Mouse (Mus musculus) cerebellum, postnatal 4 days (tissue): ENCODE measurements around the gene Vezf1.
"Not testable (repeated sequence)": the region's sequence is repeated elsewhere in the genome, so short reads cannot be mapped to it uniquely, and the experiment has no call there.

Experiments used
- DNase-seq, 2 experiments: peaks; one replicate each; pipeline ENCODE4 v3.0.0; 2022; ENCODE audit warnings: low spot score in 2 of 2, mixed read lengths in 1 of 2

The Vezf1 gene

DNA sequence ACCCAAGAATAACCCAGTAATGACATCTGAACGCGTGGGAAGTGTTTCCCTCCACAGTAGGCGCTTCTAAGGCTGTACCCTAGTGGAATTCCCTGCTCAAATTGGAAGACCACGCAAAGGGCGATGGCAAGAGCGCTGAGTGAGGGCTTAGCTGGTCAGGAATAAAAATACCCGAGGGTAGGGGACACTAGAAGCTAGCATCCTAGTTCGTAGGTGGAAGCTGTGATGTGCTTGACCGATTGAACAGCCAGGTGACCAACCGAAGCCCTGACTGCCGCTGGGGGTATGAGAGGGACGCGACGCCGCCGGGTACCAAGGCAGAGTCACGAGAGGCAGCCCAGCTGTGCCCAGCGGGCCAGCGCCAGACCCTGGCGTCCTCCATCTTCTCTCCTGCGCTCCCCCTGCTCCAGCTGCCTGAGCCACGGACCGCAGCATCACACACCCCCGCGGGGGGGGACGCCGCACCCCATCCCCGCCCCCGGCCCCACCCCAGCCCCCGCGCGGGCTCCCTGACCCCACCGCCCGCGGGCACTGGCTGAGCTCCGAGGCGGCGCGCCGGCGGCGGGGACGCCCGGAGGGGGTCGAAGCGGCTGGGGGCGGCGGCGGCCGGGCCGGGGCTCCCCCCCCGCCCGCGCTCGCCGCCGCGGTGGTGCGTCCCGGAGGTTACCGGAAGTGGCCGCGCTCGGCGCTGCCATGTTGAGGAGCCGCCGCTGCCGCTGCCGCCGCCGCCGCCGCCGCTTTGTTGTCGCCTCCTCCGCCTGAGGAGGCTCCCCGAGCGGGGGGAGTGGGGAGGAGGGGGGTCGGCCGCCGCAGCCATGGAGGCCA is at the start of gene Vezf1:
TSS of gene Vezf1 (plus strand) at position 694 of the 825 bp plus-strand sequence.
- peak; percentile 53 to 80 for DNase-seq

GRCm38 (mm10) chr11:88023933-88024332 is 44.1 kb upstream of the Vezf1 start:
- no peak for DNase-seq

GRCm38 (mm10) chr11:88027391-88028035 is 40.6 kb upstream of the Vezf1 start:
- DNase-seq, result no peak

DNA sequence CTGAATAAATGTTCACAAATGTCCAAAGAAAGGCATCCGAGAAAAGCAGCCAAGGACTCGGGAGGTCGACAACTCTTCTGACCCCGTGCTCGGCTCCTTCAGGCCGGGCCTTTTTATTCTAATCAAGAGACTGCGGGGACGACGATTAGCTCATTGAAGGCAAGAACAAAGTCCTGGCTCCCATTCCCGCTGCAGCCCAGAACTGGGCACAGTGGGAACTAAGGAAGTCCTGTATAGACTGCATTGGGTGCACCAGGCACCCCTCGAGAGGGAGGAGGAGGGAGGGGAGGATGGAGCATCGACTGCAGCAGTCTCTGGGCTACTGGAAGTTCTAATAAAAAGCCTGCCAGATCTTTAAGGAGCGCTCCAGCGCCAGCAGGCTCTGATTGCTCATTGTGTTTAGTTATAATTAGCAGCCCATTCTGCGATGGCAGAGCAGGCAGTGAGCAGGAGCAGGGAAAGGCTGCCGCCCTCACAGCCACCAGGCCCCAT is 39.8 kb upstream of the Vezf1 start:
- DNase-seq, result no peak

DNA sequence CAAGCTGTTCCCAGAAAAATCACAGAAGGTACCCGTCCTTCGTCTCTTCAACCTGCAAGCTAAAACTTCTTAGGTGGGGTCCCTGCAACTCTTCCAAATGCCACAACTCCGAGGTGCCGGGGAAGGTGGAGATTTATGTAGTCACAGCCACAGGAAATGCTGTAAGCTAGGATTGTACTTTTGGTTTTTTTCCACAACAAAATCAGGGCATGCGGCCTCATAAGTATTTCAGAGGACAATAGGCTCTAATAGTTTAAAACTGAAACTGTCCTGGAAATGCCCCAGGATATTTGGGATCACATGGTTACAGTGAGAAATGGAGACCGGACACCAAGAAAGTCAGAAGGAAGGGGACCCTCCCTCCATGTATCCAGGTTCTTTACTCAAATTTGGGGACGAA is 37.9 kb upstream of the Vezf1 start:
- DNase-seq, result no peak

DNA sequence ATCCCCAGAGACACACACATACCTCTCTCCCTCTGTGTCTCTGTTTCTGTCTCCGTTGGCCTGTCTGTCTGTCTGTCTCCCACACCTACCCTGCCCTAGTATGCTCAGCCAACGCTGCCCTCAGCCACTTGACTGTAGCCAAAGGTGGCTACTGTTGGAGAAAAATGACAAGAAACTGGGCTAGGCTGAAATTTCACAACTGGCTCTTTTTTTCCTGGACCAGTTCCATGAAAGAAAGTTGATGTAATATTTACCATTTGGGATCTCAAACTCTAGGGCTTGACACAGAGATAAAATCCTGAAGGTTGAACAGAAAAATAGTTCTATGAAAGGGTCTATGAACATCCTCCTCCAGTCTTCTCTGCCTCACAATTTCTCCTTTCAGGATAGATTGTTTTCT is 37.2 kb upstream of the Vezf1 start:
- DNase-seq, result no peak

DNA sequence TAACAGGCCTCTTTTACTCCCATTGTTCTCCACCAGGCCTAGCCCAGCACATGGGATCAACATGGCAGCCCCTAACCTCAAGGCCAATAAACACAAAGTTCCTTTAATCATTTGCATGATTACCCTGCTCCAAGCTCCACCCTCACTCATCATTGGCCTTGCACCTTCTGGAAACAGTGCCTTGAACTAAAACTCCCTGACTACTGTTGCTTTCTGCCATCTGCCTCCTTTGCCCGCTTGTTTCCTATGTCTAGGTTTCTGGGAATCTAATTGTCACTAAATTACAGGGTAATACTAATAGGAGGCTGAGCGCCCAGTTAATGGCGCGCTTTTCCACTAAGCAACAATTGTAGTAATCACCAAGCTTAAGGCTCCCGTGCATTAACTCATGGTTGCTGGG is 36.3 kb upstream of the Vezf1 start:
- no peak for DNase-seq

DNA sequence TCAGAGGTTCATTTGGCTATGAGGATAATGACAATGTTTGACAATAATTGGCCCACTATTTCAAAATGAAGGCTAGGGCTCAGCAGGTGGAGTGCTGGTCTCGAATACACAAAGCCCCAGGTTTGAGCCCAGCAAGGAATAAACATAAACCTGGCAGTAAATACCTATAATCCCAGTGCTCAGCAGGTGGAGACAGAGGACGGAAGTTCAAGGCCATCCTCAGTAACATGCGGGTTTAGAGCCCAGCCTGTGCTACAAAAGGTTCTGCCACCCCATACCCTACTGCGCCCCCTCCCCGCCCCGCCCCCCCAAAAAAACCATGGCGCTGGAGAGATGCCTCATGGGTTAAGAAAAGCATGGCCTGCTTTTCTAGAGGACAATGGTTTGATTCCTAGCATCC is 32.1 kb upstream of the Vezf1 start:
- DNase-seq, result no peak

DNA sequence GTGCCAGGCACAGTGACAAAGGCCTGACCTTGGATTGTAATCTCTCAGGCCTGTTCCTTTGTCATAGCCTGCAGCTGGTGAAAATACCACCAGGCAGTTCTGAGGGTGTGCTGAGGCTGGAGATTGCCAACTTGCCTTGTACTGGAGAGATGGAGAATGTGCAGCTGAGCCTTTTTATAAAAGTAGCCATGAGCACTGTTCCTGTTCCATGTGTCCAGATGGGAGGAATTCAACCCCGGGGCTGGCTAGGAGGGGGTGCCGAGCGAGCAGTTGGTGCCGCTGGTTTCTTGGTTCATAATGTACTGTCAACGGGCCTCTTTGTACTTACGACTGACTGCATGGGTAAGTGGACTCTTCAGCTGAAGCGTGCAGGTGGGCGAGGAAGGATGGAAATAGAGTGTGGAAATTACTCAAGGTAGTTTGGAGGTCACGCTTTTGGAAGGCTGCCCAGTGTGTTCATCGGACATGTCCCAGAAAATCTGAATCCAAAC is 31.3 kb upstream of the Vezf1 start:
- DNase-seq, result no peak

- DNase-seq, result no peak
These were observed 30.7 kb upstream of the Vezf1 start for GRCm38 (mm10) chr11:88037386-88037785.

GRCm38 (mm10) chr11:88039066-88039465 is 29.0 kb upstream of the Vezf1 start:
- DNase-seq, result no peak

DNA sequence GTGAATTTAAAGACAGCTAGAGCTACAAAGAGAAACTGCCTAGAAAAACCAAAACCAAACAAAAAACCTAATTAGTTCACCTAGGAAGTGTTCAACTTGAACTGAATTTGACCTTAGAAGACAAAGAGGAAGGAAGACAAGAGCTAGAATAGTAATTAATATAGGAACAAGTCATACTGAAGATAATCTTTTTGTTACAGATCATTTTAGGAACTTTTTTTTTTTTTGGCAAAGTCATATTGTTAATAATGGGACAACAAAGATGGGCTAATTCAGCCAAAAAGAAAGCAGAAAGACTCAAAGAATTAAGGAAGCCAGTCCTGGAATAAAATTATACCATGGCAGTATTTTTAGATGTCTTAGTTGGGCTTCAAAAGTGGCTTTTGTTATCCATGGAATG is 23.8 kb upstream of the Vezf1 start:
- no peak for DNase-seq

DNA sequence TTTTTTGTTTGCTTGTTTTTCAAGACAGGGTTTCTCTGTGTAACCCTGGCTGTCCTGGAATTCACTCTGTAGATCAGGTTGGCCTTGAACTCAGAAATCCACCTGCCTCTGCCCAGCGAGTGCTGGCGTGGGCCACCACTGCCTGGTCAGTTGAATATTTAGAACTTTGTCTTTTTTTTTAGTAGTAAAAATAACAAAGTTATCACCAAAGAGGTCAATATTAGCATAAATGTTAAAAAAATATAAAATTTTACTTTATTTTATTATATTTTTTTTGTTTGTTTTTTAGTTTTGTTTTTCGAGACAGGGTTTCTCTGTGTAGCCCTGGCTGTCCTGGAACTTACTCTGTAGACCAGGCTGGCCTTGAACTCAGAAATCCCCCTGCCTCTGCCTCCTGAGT is 22.9 kb upstream of the Vezf1 start:
- not testable (repeated sequence) for DNase-seq

- DNase-seq, result no peak
These were observed 22.2 kb upstream of the Vezf1 start for GRCm38 (mm10) chr11:88045878-88046277.

DNA sequence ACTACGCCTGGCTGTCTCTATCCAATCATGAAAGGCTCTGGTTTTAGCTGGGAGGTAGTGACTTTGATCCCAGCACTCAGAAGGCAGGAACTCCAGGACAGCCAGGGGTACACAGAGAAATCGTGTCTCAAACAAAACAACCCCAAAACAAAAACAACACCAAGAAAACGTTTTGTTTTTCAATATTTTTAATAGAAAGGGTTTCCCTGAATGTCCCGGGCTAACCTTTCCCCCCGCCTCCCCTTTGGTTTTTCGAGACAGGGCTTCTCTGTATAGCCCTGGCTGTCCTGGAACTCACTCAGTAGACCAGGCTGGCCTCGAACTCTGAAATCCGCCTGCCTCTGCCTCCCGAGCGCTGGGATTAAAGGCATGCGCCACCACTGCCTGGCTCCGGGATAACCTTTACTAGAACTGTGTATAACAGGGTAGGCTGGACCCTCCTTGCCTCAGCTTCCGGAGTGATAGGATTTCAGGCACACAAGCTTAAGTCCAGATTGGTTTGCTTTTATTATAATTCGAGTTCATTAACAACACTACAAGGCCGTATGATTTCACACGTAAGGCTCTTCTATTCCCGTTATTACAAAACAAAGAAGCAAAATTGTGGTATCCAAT is 21.6 kb upstream of the Vezf1 start:
- no peak for DNase-seq

- DNase-seq, result peak; percentile 95 to 98
These were observed 20.9 kb upstream of the Vezf1 start, which contains the start of gene Srsf1 for GRCm38 (mm10) chr11:88046944-88047794. Srsf1 (plus strand) TSS chr11:88047373.

DNA sequence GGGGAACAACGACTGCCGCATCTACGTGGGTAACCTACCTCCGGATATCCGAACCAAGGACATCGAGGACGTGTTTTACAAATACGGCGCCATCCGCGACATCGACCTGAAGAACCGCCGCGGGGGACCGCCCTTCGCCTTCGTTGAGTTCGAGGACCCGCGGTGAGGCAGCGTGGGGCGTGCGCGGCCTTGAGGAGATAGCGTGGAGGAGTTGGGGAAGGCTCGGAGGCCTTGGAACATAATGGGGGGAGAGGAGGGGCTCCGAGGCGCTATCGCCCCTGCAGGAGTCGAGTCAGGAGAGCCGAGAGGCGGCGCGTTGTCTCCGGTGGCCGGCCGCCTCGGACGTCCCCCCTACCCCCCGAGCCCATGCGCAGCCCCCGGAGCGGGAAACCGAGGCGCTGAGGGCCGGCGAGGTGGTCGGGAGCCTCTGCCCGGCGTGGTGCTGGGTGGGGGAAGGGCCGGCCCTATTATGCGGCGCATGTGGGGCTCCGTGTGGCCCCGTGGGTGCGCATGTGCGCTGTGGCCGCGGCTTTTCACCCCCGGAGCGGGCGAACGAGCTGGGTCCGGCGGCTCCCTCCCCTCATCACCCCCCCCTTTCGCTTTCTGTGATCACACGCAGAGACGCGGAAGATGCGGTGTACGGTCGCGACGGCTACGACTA is 20.1 kb upstream of the Vezf1 start:
- DNase-seq, result peak; percentile 62 to 69

DNA sequence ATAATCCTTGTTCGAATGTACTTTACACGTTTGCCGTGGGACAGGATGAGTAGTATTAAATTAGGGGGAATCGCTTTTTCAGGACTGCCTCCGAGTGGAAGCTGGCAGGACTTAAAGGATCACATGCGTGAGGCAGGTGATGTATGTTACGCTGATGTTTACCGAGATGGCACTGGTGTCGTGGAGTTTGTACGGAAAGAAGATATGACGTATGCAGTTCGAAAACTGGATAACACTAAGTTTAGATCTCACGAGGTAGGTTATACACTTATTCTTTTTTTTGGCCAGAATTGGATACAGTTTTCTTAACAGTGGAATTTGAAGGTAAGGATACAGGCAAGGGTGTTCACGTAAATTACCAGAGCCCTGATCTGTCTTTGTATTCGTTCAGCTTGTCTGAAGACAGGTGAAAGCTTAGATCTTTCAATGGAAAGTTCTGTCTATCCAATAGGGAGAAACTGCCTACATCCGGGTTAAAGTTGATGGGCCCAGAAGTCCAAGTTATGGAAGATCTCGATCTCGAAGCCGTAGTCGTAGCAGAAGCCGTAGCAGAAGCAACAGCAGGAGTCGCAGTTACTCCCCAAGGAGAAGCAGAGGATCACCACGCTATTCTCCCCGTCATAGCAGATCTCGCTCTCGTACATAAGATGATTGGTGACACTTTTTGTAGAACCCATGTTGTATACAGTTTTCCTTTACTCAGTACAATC is 19.0 kb upstream of the Vezf1 start:
- no peak for DNase-seq

DNA sequence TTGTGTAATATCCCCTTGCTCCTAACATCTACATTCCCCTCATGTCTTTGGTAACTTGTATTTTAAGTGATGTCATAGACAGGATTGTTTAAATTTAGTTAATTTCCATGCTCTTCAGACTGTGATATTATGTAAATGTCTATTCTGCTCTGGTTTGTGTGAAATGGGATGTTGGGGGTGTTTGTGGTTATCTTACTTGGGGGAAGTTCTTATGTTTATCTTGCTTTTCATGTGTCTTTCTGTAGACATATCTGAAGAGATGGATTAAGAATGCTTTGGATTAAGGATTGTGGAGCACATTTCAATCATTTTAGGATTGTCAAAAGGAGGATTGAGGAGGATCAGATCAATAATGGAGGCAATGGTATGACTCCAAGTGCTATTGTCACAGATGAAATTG is 18.3 kb upstream of the Vezf1 start:
- DNase-seq, result no peak

GRCm38 (mm10) chr11:88052638-88053037 is 15.4 kb upstream of the Vezf1 start:
- DNase-seq, result no peak
